Mouse (Mus musculus): Measurements from ENCODE around the gene Aqp11.

Aqp11 gene

GRCm38 (mm10) chr7:97707809-97708208 is 30.3 kb downstream of the Aqp11 start:
- DNase-seq (ENCODE audit: low read depth) = no peak

DNA sequence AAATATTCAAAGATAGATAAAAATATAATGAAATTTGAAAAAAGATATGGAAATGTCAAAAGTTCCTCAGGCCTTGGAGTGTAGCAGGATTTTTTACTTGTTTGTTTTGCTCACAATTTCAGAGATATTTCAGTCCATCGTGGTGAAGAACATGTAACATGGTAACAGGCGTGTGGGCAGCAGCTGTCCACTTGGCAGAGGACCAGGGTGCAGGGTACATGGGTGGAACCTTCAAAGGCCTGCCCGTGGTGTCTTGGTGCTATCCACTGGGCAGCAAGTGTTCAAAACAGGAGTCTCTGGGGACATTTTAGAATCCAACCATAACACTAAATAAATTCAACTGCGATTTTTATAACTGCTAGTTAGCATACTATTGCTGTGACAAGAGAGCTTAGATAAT is 31.0 kb downstream of the Aqp11 start:
- DNase-seq (ENCODE audit: low read depth) = no peak

DNA sequence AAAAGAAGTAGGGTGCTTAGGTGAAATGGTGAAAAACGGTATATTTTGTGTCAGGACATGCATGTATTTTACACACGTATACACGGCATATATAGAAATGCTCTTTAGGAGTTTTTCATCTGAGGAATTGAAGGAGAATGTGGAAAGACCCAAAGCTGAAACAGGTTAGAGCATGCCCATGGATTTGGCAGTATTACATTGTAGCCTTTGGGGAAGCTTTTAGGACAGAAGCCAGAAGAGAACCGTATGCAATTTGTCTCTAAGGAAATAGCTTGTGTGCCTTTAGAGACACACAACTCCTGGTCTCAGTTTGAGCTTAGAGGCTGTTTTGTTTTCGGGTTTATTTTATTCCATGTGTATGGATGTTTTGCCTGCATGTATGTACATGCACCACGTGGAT is 37.0 kb downstream of the Aqp11 start:
- DNase-seq (ENCODE audit: low read depth) = no peak

GRCm38 (mm10) chr7:97700173-97700572 is 37.9 kb downstream of the Aqp11 start:
- no peak for DNase-seq (ENCODE audit: low read depth)

DNA sequence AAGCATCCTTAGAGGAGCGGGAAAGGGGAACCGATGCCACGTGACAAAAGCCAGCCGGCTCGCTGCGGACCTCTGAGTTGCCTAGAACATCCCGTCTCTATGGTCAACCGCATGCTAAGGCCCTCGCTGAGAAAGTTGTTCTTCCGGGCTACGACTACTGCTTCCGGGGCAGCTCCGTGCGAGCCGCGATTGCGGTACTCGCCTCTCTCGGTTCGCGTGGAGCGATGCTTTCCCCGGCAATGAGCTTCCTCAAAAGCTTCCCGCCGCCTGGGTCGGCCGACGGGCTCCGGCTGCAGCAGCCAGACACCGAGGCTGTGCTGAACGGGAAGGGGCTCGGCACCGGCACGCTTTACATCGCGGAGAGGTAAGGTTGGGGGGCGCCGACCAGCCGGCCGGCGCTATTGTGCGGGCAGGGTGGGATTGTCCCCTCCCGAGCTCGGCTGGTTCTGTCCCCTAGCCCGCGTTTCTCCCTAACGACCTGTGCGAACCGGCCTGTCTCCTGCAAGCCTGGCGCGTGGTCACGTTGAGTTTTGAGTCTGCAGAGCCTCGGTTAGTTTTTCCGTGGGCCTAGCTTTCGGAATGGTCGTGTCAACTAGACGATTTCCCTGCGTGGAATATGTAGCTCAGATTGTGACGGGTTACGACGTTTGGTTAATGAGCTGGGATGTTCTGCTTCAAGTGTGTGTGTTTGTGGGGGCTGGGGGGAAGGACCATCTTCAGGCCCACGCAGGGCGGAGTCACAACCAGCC is 41.4 kb downstream of the Aqp11 start, which contains the start of gene Clns1a:
Gene Clns1a, plus strand, starts transcription at position 129 of the 749 bp plus-strand sequence.
- peak; percentile 91 for DNase-seq (ENCODE audit: low read depth)

DNA sequence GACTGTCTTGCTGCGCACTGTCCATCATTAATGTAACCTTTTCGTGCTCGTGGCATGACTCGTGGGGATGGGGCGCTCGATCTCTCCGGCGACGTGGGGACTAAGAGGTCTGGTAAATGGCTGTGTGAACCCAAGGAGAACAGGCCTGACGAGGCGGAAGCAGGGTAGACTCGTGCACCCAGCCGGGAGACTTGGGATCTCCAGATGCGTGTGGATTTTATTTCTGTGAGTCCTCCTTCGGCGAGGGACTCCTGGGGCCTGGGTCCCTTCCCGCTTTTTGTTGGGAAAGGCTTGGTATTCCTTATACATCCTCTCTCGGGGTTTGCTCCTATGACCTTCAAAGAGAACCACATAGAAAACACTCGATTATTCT is 42.0 kb downstream of the Aqp11 start:
- no peak for DNase-seq (ENCODE audit: low read depth)

GRCm38 (mm10) chr7:97695441-97695840 is 42.6 kb downstream of the Aqp11 start:
- no peak for DNase-seq (ENCODE audit: low read depth)

- DNase-seq (ENCODE audit: low read depth) = no peak
Measured at GRCm38 (mm10) chr7:97687831-97688230, 50.3 kb downstream of the Aqp11 start.

GRCm38 (mm10) chr7:97679239-97679638 is 58.9 kb downstream of the Aqp11 start:
- peak; percentile 68 for DNase-seq (ENCODE audit: low read depth)
